Mouse (Mus musculus) embryonic facial prominence, embryonic 11.5 days (tissue): ENCODE measurements around the gene Itprid2. TPM values are rescaled to one million over a fixed set of nuclear protein-coding genes. Genes with fewer than 3 reads are reported as not detected.

Experiments
- ATAC-seq: fragments of 200-750 bp; cut with Nextera tagmentation; replicated peaks from 2 replicates; pipeline ENCODE4 v1.8.0; 2017; ENCODE audit warnings: low read depth; ENCODE audit not compliant: insufficient number of reproducible peaks, low FRiP score, low TSS enrichment
- DNase-seq: peaks from one replicate; pipeline ENCODE4 v3.0.0-alpha.2; 2015; ENCODE audit warnings: low spot score
- H3K27ac ChIP-seq: fragments of 300-500 bp; sonication (generic); replicated peaks from 2 replicates; pipeline ENCODE4 v1.5.1; 2014; ENCODE audit warnings: mild to moderate bottlenecking, low read depth, low read length, control low read depth
- H3K27me3 ChIP-seq: fragments of 300-500 bp; sonication (generic); 2 replicates; pipeline ENCODE4 v1.6.1; 2014; ENCODE audit warnings: mild to moderate bottlenecking, low read length, moderate library complexity, mixed read lengths; ENCODE audit not compliant: control insufficient read depth, insufficient read depth
- H3K36me3 ChIP-seq: fragments of 300-500 bp; sonication (generic); replicated peaks from 2 replicates; pipeline ENCODE4 v1.6.1; 2014; ENCODE audit warnings: low read depth, mild to moderate bottlenecking, low read length, moderate library complexity, mixed read lengths; ENCODE audit not compliant: control insufficient read depth, insufficient read depth
- H3K4me1 ChIP-seq: fragments of 300-500 bp; sonication (generic); 2 replicates; pipeline ENCODE4 v1.6.1; 2014; ENCODE audit warnings: low read length, mixed read lengths; ENCODE audit not compliant: control insufficient read depth, insufficient read depth
- H3K4me2 ChIP-seq: fragments of 300-500 bp; sonication (generic); 2 replicates; pipeline ENCODE4 v1.6.1; 2014; ENCODE audit warnings: low read depth, mild to moderate bottlenecking, control low read depth, low read length, moderate library complexity
- H3K4me3 ChIP-seq: fragments of 300-500 bp; sonication (generic); 2 replicates; pipeline ENCODE4 v1.5.1; 2014; ENCODE audit warnings: low read depth, low read length, control low read depth
- H3K9ac ChIP-seq: fragments of 300-500 bp; sonication (generic); replicated peaks from 2 replicates; pipeline ENCODE4 v1.6.1; 2014; ENCODE audit warnings: mild to moderate bottlenecking, control low read depth, low read length
- H3K9me3 ChIP-seq: fragments of 300-500 bp; sonication (generic); replicated peaks from 2 replicates; pipeline ENCODE4 v1.6.1; 2016; ENCODE audit warnings: mild to moderate bottlenecking, low read length, inconsistent platforms, mixed read lengths; ENCODE audit not compliant: control insufficient read depth
- WGBS: fragments of 180-500 bp; shearing (Covaris S2); extraction: QIAGEN DNeasy Blood & Tissue Kit; methylation state at CpG from one replicate; pipeline ENCODE4 v1.1.7; 2014; 5-methylcytosine and 5-hydroxymethylcytosine counted together
- polyA plus RNA-seq: library from polyadenylated mRNA; unstranded; fragments of >200 nt; fragmentation: Nextera tagmentation; extraction: Ambion mirVana; gene quantifications from 2 replicates; pipeline ENCODE4 v1.2.1, GENCODE M21; 2014

Gene Itprid2
- polyA plus RNA-seq, 1 experiment from 2014 or later, result 10.5 TPM

GRCm38 (mm10) chr2:79698166-79698565 is 63.0 kb downstream of the Itprid2 start:
- no peak overlapping the region for H3K4me3 ChIP-seq
- no peaks in the 10 kb centered on the region for H3K4me1 ChIP-seq
- DNase-seq (no peak), ATAC-seq (no peak)
- no peak overlapping the region for H3K4me2 ChIP-seq
- no peak overlapping the region for H3K27ac ChIP-seq
- H3K27me3 ChIP-seq, result no peaks in the 10 kb centered on the region
- no peaks in the 10 kb centered on the region for H3K36me3 ChIP-seq
- WGBS, result 79% methylated on average over 2 of the region's 2 CpGs
- no peak overlapping the region for H3K9ac ChIP-seq
- H3K9me3 ChIP-seq, result no peaks in the 10 kb centered on the region

GRCm38 (mm10) chr2:79704773-79705172 is 69.6 kb downstream of the Itprid2 start:
- Histone ChIP-seq H3K27ac (no peak overlapping the region), H3K9me3 (no peaks in the 10 kb centered on the region), H3K9ac (no peak overlapping the region), H3K27me3 (no peaks in the 10 kb centered on the region), H3K4me2 (no peak overlapping the region), H3K36me3 (no peaks in the 10 kb centered on the region), H3K4me3 (no peak overlapping the region), H3K4me1 (no peaks in the 10 kb centered on the region)
- WGBS, result 80% methylated on average over 2 of the region's 2 CpGs
- no peak for ATAC-seq
- no peak for DNase-seq

DNA sequence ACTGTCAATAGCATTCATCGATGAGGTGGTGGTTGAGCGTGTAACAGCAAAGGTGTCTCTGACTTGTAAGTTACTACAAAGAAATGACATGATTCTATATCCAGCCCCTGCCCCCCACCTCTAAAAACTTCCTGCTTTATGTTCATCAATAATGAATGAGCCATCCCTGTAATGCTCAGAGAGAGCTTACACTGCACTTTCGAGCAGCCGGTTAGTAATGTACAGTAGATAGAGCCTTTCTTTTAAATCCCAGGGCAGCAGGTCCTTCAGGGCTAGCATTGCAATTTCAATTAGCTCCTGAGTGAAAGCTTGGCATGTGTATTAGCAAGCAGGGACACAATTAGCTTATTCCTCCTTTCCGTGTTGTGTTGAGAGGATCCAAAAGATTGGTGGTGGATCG is 72.4 kb downstream of the Itprid2 start, which contains the start of gene Ppp1r1c:
Gene Ppp1r1c, plus strand, starts transcription at position 206 of the 400 bp plus-strand sequence.
- Histone ChIP-seq H3K9me3 (no peaks in the 10 kb centered on the region), H3K4me2 (no peak within 1 kb of the TSS), H3K4me1 (no peaks in the 10 kb centered on the region), H3K9ac (no peak within 1 kb of the TSS), H3K36me3 (no peaks in the 10 kb centered on the region), H3K4me3 (no peak within 1 kb of the TSS), H3K27me3 (no peaks in the 10 kb centered on the region), H3K27ac (no peak within 1 kb of the TSS)
- ATAC-seq (no peak), DNase-seq (no peak)
- WGBS, result 85% methylated on average over 6 of the region's 6 CpGs

DNA sequence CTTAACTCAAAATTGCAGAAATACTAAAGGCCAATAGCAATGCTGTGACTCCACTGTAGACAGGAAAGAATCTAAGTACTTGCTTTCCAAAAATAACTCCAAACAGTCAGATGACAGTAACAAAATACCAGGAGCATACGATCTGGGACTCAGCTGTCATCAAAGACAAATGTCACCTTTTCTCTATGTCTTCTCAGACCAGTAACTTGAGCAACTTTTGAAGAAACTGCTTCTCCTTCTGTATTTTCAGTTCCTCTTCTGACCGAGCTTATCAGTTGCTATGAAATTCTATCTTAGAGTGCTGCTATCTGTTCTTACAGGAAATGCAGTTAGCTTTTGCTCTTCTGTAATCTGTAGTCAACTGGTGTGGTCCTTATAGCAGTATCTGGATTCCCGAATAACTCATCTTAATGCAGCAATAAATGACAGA is 78.5 kb downstream of the Itprid2 start:
- Histone ChIP-seq H3K4me3 (no peak overlapping the region), H3K9me3 (no peaks in the 10 kb centered on the region), H3K4me1 (no peaks in the 10 kb centered on the region), H3K27ac (no peak overlapping the region), H3K27me3 (no peaks in the 10 kb centered on the region), H3K36me3 (no peaks in the 10 kb centered on the region), H3K9ac (no peak overlapping the region), H3K4me2 (no peak overlapping the region)
- DNase-seq (no peak), ATAC-seq (no peak)
- 70% methylated on average over 3 of the region's 3 CpGs for WGBS

GRCm38 (mm10) chr2:79714745-79715144 is 79.6 kb downstream of the Itprid2 start:
- DNase-seq (peak; percentile 45), ATAC-seq (no peak)
- H3K4me3 ChIP-seq, result no peak overlapping the region
- no peaks in the 10 kb centered on the region for H3K4me1 ChIP-seq
- no peak overlapping the region for H3K4me2 ChIP-seq
- no peaks in the 10 kb centered on the region for H3K36me3 ChIP-seq
- H3K9ac ChIP-seq, result no peak overlapping the region
- WGBS, result 62% methylated on average over 6 of the region's 6 CpGs
- no peaks in the 10 kb centered on the region for H3K9me3 ChIP-seq
- no peaks in the 10 kb centered on the region for H3K27me3 ChIP-seq
- H3K27ac ChIP-seq, result no peak overlapping the region

GRCm38 (mm10) chr2:79715925-79716324 is 80.8 kb downstream of the Itprid2 start:
- H3K4me1 ChIP-seq, result no peaks in the 10 kb centered on the region
- H3K27me3 ChIP-seq, result no peaks in the 10 kb centered on the region
- DNase-seq, result peak; percentile 26
- no peak overlapping the region for H3K4me3 ChIP-seq
- H3K9me3 ChIP-seq, result no peaks in the 10 kb centered on the region
- H3K27ac ChIP-seq, result no peak overlapping the region
- no peaks in the 10 kb centered on the region for H3K36me3 ChIP-seq
- no peak overlapping the region for H3K9ac ChIP-seq
- no peak overlapping the region for H3K4me2 ChIP-seq
- WGBS, result 55% methylated on average over 2 of the region's 2 CpGs
- ATAC-seq, result no peak

DNA sequence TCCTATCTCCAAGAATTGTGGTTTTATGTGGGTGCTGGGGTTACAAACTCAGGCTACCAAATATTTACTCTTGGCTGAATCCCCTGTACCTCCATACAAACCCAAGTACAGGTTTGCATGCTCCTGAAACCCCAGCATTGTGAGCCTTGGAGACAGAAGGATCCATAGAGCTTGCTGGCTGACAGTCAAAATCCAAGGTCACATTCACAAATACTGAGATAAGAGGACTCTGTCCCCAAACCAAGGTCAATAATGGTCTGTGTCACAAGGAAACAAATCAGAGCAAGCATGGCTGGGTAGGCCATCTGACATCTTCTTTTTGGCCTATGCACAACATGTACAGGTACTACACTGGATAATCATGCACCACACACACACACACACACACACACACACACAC is 82.7 kb downstream of the Itprid2 start:
- no peak for DNase-seq
- no peak for ATAC-seq

DNA sequence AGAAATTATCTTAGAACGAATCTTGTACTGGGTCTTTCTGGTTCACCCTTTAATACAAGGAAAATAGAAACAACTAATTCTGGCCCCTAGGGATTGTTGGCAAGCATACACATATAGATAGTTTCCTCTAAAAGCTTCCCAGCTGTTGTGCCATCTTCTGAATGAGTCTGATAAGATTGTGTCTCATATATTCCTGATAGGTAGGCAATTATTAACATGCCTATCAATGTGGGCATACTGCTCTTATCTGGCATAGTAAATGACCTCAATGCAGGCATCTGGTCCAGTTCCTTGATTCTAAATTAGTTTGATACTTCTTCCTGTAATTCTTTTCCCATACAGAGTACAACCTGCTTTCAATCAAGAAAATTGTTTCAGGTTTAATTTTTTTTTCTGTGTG is 87.3 kb downstream of the Itprid2 start:
- WGBS, result 60% methylated on average over 1 of the region's 1 CpGs
- Histone ChIP-seq H3K4me1 (no peaks in the 10 kb centered on the region), H3K9ac (no peak overlapping the region), H3K4me3 (no peak overlapping the region), H3K4me2 (no peak overlapping the region), H3K36me3 (no peaks in the 10 kb centered on the region), H3K9me3 (no peaks in the 10 kb centered on the region), H3K27me3 (no peaks in the 10 kb centered on the region), H3K27ac (no peak overlapping the region)
- ATAC-seq, result no peak
- DNase-seq, result peak; percentile 15

More for the DNA sequence above, 82.7 kb downstream of the Itprid2 start:
- Histone ChIP-seq H3K9ac (no peak overlapping the region), H3K27ac (no peak overlapping the region), H3K9me3 (no peaks in the 10 kb centered on the region), H3K36me3 (no peaks in the 10 kb centered on the region), H3K4me3 (no peak overlapping the region), H3K27me3 (no peaks in the 10 kb centered on the region), H3K4me1 (no peaks in the 10 kb centered on the region), H3K4me2 (no peak overlapping the region)
